Mouse (Mus musculus) heart, embryonic 16.5 days (tissue): ENCODE data around the gene Dlg2. TPM values are rescaled to one million over a fixed set of nuclear protein-coding genes. Genes with fewer than 3 reads are reported as not detected.

Experiments
- ATAC-seq: fragments of 200-750 bp; cut with Nextera tagmentation; replicated peaks from 2 replicates; pipeline ENCODE4 v1.8.0; 2017; ENCODE audit warnings: moderate number of reproducible peaks; ENCODE audit not compliant: insufficient read depth, low FRiP score; ENCODE audit errors: extremely low read depth
- H3K27ac ChIP-seq: fragments of 300-500 bp; sonication (generic); 2 replicates; pipeline ENCODE4 v1.5.1; 2014; ENCODE audit warnings: mild to moderate bottlenecking, low read length, control low read depth, moderate library complexity
- H3K27me3 ChIP-seq: fragments of 300-500 bp; sonication (generic); 2 replicates; pipeline ENCODE4 v1.6.1; 2014; ENCODE audit warnings: low read length, mixed read lengths; ENCODE audit not compliant: control insufficient read depth, insufficient read depth
- H3K36me3 ChIP-seq: fragments of 300-500 bp; sonication (generic); 2 replicates; pipeline ENCODE4 v1.6.1; 2014; ENCODE audit not compliant: control insufficient read depth, insufficient read depth
- H3K4me1 ChIP-seq: fragments of 300-500 bp; sonication (generic); 2 replicates; pipeline ENCODE4 v1.6.1; 2014; ENCODE audit warnings: low read length, mixed read lengths; ENCODE audit not compliant: control insufficient read depth, insufficient read depth
- H3K4me2 ChIP-seq: fragments of 300-500 bp; sonication (generic); 2 replicates; pipeline ENCODE4 v1.6.1; 2014; ENCODE audit warnings: low read depth, mild to moderate bottlenecking, control low read depth, low read length
- H3K4me3 ChIP-seq: fragments of 300-500 bp; sonication (generic); 2 replicates; pipeline ENCODE4 v1.5.1; 2014; ENCODE audit warnings: mild to moderate bottlenecking, control low read depth, low read length
- H3K9ac ChIP-seq: fragments of 300-500 bp; sonication (generic); 2 replicates; pipeline ENCODE4 v1.6.1; 2014; ENCODE audit warnings: low read length, control low read depth
- H3K9me3 ChIP-seq: fragments of 300-500 bp; sonication (generic); replicated peaks from 2 replicates; pipeline ENCODE4 v1.6.1; 2016; ENCODE audit warnings: low read length; ENCODE audit not compliant: control insufficient read depth
- WGBS: fragments of 180-500 bp; shearing (Covaris S2); extraction: QIAGEN DNeasy Blood & Tissue Kit; methylation state at CpG from one replicate; pipeline ENCODE4 v1.1.7; 2014; 5-methylcytosine and 5-hydroxymethylcytosine counted together
- polyA plus RNA-seq: library from polyadenylated mRNA; unstranded; fragments of >200 nt; fragmentation: Nextera tagmentation; extraction: Ambion mirVana; gene quantifications from 2 replicates; pipeline ENCODE4 v1.2.1, GENCODE M21; 2015

Gene Dlg2
- polyA plus RNA-seq, 1 experiment from 2014 or later = 7.7 TPM

GRCm38 (mm10) chr7:92458308-92458707 is 1981.8 kb downstream of the Dlg2 start:
- WGBS = 57% methylated on average over 4 of the region's 4 CpGs
- ATAC-seq = no peak
- H3K4me3 ChIP-seq = no peak overlapping the region
- H3K27me3 ChIP-seq = no peaks in the 10 kb centered on the region
- H3K4me2 ChIP-seq = no peak overlapping the region
- no peak overlapping the region for H3K9ac ChIP-seq
- H3K36me3 ChIP-seq = no peaks in the 10 kb centered on the region
- peak overlapping the region; percentile 20; the same call in 1 of the 2 replicates for H3K27ac ChIP-seq
- peaks cover 19% of the 10 kb centered on the region for H3K4me1 ChIP-seq
- H3K9me3 ChIP-seq = no peaks in the 10 kb centered on the region

DNA sequence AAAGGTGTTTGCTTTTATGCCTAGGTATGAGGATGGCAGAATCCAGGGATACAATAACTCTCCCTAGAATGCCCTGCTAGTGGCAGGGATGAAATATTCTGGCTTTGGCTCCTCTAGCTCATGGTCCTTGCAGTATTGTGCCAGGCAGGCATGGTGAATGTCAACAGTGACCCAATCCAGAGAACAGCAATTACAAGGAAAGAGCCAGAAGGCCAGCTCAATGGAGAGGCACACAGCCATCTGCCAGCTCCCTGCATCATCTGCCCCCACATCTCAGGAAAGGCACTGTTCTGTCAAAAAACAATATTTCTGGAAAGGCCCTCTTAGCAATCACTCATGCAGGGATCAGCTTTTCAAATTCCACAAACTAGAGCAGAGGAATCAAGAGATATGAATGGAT is 1984.1 kb downstream of the Dlg2 start:
- H3K4me2 ChIP-seq = no peak overlapping the region
- H3K9me3 ChIP-seq = no peaks in the 10 kb centered on the region
- peaks cover 19% of the 10 kb centered on the region for H3K4me1 ChIP-seq
- H3K36me3 ChIP-seq = no peaks in the 10 kb centered on the region
- H3K9ac ChIP-seq = no peak overlapping the region
- no peak overlapping the region for H3K4me3 ChIP-seq
- H3K27ac ChIP-seq = no peak overlapping the region
- ATAC-seq = no peak
- no peaks in the 10 kb centered on the region for H3K27me3 ChIP-seq

GRCm38 (mm10) chr7:92461256-92461655 is 1984.8 kb downstream of the Dlg2 start:
- Histone ChIP-seq H3K27me3 (no peaks in the 10 kb centered on the region), H3K9me3 (no peaks in the 10 kb centered on the region)
- 55% methylated on average over 3 of the region's 3 CpGs for WGBS

DNA sequence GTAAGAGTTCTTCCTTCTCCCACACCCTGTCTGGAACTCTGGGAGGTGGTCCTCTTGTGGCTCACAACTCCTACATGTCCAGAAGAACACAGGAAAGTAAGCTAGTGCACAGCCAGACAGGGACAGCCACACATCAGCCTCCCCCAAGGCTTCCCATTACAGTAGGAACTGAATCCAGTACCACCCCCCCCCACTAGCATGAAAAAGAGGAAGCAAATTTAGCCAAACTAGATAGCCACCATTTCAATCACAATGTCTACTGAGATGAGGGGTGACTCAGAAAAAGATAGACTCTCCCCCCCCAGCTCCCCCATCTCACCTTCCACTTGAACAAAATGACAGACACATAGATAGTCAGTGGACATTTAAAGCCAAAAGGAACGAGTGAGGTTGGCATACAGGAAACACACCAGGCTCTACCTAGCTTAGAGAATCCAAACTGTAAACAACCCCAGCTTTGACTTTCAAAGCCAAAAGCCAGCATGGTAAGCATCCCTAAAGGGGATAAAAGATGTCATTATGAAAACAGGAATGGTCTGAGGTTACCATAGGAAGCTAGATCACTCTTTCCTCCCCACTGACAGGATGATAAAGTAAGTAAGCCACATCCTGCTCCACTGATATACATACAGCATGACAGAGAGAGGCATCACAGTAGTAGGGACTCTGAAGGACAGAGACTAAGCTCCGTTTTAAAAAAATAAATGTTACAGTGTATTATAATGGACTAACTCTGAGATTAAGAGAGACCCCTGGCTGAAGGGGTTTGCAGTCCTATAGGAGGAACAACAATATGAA is 1986.8 kb downstream of the Dlg2 start:
- no peak overlapping the region for H3K27ac ChIP-seq
- H3K9ac ChIP-seq = no peak overlapping the region
- peaks cover 1% of the 10 kb centered on the region for H3K4me1 ChIP-seq
- no peak for ATAC-seq
- H3K27me3 ChIP-seq = no peaks in the 10 kb centered on the region
- H3K9me3 ChIP-seq = no peaks in the 10 kb centered on the region
- no peak overlapping the region for H3K4me3 ChIP-seq
- WGBS = 41% methylated on average over 2 of the region's 2 CpGs
- no peaks in the 10 kb centered on the region for H3K36me3 ChIP-seq
- no peak overlapping the region for H3K4me2 ChIP-seq

More at GRCm38 (mm10) chr7:92461256-92461655, 1984.8 kb downstream of the Dlg2 start:
- Histone ChIP-seq H3K4me1 (peaks cover 15% of the 10 kb centered on the region), H3K4me3 (no peak overlapping the region), H3K9ac (no peak overlapping the region), H3K4me2 (no peak overlapping the region), H3K27ac (no peak overlapping the region), H3K36me3 (no peaks in the 10 kb centered on the region)
- no peak for ATAC-seq

DNA sequence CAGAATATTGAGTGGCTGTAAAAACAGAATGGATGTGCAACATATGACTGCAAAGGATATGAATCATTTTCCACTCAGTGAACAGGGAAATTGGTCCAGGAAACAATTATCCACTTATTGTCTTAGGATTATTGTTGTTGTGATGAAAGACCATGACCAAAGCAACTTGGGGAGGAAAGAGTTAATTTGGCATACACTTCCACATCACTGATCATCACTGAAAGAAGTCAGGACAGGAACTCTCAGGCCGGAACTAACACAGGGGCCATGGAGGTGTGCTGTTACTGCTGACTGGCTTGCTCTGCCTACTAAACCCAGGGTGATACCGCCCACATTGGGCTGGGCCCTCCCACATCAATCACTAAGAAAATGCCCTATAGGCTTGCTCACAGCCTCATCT is 1987.8 kb downstream of the Dlg2 start:
- 67% methylated on average over 2 of the region's 2 CpGs for WGBS

DNA sequence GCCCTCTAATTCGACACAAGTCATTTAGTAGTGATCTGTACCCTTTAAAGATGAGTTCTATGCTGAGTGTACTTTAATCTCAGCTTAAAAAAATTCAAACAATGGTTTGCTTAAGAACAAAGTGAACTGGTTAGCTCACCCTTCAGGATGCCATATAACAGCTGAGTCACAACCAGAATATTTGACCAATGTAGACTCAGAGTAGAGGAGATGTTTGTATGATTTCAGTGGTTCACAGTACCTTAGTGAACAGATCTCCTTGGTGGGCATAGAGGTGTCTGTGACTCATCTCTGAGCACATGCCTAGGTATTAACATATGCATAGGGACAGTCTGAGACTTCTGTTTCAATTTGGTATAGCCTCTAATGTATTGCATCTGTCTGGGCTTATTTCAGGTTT is 2002.7 kb downstream of the Dlg2 start:
- Histone ChIP-seq H3K9me3 (no peaks in the 10 kb centered on the region), H3K4me3 (no peak overlapping the region), H3K36me3 (no peaks in the 10 kb centered on the region), H3K4me2 (no peak overlapping the region), H3K4me1 (no peaks in the 10 kb centered on the region), H3K9ac (no peak overlapping the region), H3K27ac (no peak overlapping the region), H3K27me3 (no peaks in the 10 kb centered on the region)
- no peak for ATAC-seq
- 56% methylated on average over 1 of the region's 1 CpGs for WGBS

More for the DNA sequence above, 1987.8 kb downstream of the Dlg2 start:
- Histone ChIP-seq H3K9me3 (no peaks in the 10 kb centered on the region), H3K36me3 (no peaks in the 10 kb centered on the region), H3K9ac (no peak overlapping the region), H3K4me1 (no peaks in the 10 kb centered on the region), H3K4me3 (no peak overlapping the region), H3K27ac (no peak overlapping the region), H3K27me3 (no peaks in the 10 kb centered on the region), H3K4me2 (no peak overlapping the region)
- no peak for ATAC-seq

GRCm38 (mm10) chr7:92479748-92480147 is 2003.3 kb downstream of the Dlg2 start:
- Histone ChIP-seq H3K27me3 (no peaks in the 10 kb centered on the region), H3K4me3 (no peak overlapping the region), H3K4me2 (no peak overlapping the region), H3K4me1 (no peaks in the 10 kb centered on the region), H3K27ac (no peak overlapping the region), H3K9ac (no peak overlapping the region), H3K9me3 (no peaks in the 10 kb centered on the region), H3K36me3 (no peaks in the 10 kb centered on the region)
- ATAC-seq = no peak
- WGBS = 80% methylated on average over 2 of the region's 2 CpGs

DNA sequence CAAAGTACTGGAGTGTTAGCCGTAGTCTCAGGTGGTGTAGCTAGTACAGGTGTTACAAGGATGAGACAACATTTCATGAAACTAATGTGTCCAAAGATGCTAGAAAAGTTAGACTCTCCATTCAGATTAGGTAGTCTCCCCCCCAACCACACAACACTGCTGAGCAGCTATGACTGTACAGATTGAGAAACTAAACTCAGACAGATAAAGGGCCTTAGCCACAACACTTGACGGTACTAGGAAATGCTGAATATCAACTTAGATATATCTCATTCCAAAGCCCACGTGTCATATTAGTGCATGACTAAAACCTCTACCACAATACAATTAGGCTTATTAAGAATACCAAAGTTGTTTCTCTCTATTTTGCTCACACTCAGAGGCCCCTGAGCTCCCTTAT is 2006.9 kb downstream of the Dlg2 start:
- WGBS = 64% methylated on average over 3 of the region's 3 CpGs
- no peak overlapping the region for H3K9ac ChIP-seq

DNA sequence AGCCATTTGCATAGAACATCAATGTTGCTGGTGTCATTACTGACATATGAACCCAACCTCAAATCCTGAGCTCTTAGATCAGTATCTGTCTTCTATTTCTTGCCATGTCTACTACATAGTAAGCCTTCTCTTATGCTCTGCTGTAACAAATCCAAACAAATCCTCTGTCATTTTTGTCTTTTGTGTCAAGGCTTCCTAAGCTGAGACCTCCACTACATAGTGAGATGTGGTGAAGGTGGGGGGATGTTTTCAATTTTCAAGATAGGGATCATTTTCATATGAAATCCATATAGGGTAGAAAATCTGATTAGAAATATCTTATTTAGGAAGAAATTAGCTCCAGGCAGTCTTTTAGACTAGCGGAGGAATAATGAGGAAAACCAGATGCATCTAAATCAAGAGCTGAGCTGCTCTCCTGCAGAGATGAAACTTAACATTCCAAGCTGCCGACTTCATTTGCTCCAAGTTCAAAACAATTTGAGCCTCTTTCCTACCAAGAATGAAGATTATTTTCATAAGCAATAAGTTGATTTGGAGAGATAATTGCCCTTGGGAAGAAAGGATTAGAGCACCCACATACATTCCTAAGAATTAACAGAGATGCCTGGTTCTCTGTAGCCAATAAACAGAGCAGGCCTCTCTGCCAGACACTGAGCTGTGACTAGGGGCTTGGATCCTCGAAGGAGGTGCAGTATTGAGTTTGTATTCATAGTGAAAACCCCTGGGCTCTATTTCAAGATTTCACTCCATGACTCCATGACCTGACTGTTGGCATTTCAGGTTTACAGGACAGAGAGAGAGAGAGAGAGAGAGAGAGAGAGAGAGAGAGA is 2009.6 kb downstream of the Dlg2 start:
- 42% methylated on average over 3 of the region's 3 CpGs for WGBS
- no peak for ATAC-seq

More for the DNA sequence above, 2006.9 kb downstream of the Dlg2 start:
- Histone ChIP-seq H3K4me1 (no peaks in the 10 kb centered on the region), H3K36me3 (no peaks in the 10 kb centered on the region), H3K27me3 (no peaks in the 10 kb centered on the region), H3K9me3 (no peaks in the 10 kb centered on the region), H3K27ac (no peak overlapping the region), H3K4me2 (no peak overlapping the region), H3K4me3 (no peak overlapping the region)
- no peak for ATAC-seq

More for the DNA sequence above, 2009.6 kb downstream of the Dlg2 start:
- H3K9me3 ChIP-seq = no peaks in the 10 kb centered on the region
- H3K36me3 ChIP-seq = no peaks in the 10 kb centered on the region
- no peak overlapping the region for H3K4me2 ChIP-seq
- H3K27me3 ChIP-seq = no peaks in the 10 kb centered on the region
- no peaks in the 10 kb centered on the region for H3K4me1 ChIP-seq
- H3K9ac ChIP-seq = no peak overlapping the region
- H3K27ac ChIP-seq = no peak overlapping the region
- H3K4me3 ChIP-seq = no peak overlapping the region
